Mouse (Mus musculus) brain, embryonic 18.5 days (tissue): ENCODE measurements around the gene Nos1ap.

Experiments used
- DNase-seq: peaks from one replicate; pipeline ENCODE4 v3.0.0-alpha.2; 2012; ENCODE audit warnings: low read depth, low spot score

The Nos1ap gene

GRCm38 (mm10) chr1:170588353-170588752 lies 1.3 kb downstream of the Nos1ap start:
- DNase-seq: no peak

- no peak for DNase-seq
These were observed 2.9 kb downstream of the Nos1ap start for GRCm38 (mm10) chr1:170586715-170587114.

- DNase-seq: no peak
These were observed 5.7 kb downstream of the Nos1ap start for GRCm38 (mm10) chr1:170583925-170584324.

- no peak for DNase-seq
These were observed 7.3 kb downstream of the Nos1ap start for GRCm38 (mm10) chr1:170582341-170582740.

GRCm38 (mm10) chr1:170580485-170581110 lies 9.1 kb downstream of the Nos1ap start:
- DNase-seq: no peak

- DNase-seq: no peak
These were observed 10.2 kb downstream of the Nos1ap start for GRCm38 (mm10) chr1:170579476-170579875.

- no peak for DNase-seq
These were observed 10.6 kb downstream of the Nos1ap start for GRCm38 (mm10) chr1:170579063-170579462.

- DNase-seq: no peak
These were observed 13.0 kb downstream of the Nos1ap start for GRCm38 (mm10) chr1:170576728-170577065.

- DNase-seq: no peak
These were observed 13.5 kb downstream of the Nos1ap start for GRCm38 (mm10) chr1:170576012-170576727.

- no peak for DNase-seq
These were observed 16.5 kb downstream of the Nos1ap start for GRCm38 (mm10) chr1:170573117-170573516.

GRCm38 (mm10) chr1:170566969-170567368 lies 22.7 kb downstream of the Nos1ap start:
- DNase-seq: no peak

GRCm38 (mm10) chr1:170566538-170566937 lies 23.1 kb downstream of the Nos1ap start:
- DNase-seq: no peak

GRCm38 (mm10) chr1:170564926-170565325 lies 24.7 kb downstream of the Nos1ap start:
- no peak for DNase-seq

GRCm38 (mm10) chr1:170562431-170562830 lies 27.2 kb downstream of the Nos1ap start:
- no peak for DNase-seq

GRCm38 (mm10) chr1:170560768-170561167 lies 28.9 kb downstream of the Nos1ap start:
- DNase-seq: no peak

GRCm38 (mm10) chr1:170557962-170558361 lies 31.7 kb downstream of the Nos1ap start:
- DNase-seq: no peak

GRCm38 (mm10) chr1:170556696-170557095 lies 33.0 kb downstream of the Nos1ap start:
- DNase-seq: no peak

- DNase-seq: no peak
These were observed 34.7 kb downstream of the Nos1ap start for GRCm38 (mm10) chr1:170554939-170555293.

- DNase-seq: no peak
These were observed 35.3 kb downstream of the Nos1ap start for GRCm38 (mm10) chr1:170554235-170554938.

- DNase-seq: no peak
These were observed 38.8 kb downstream of the Nos1ap start for GRCm38 (mm10) chr1:170550649-170551440.

GRCm38 (mm10) chr1:170549059-170549458 lies 40.6 kb downstream of the Nos1ap start:
- DNase-seq: peak; percentile 45

- DNase-seq: no peak
These were observed 41.4 kb downstream of the Nos1ap start for GRCm38 (mm10) chr1:170548192-170548795.
